Mouse (Mus musculus): ENCODE results near the gene Ripor3. TPM values are rescaled to one million over a fixed set of nuclear protein-coding genes. Genes with fewer than 3 reads are reported as not detected.

The Ripor3 gene
- polyA plus RNA-seq, 1 experiment from 2014 or later = 0.86 TPM

- Histone ChIP-seq H3K27me3 (ENCODE audit: low read depth, poor library complexity, severe bottlenecking) (no peaks in the 10 kb centered on the region), H3K27ac (replicated peaks) (no peak overlapping the region), H3K36me3 (peaks cover 20% of the 10 kb centered on the region), H3K4me1 (peaks cover 9% of the 10 kb centered on the region), H3K9me3 (replicated peaks) (no peaks in the 10 kb centered on the region), H3K4me3 (no peak overlapping the region)
- DNase-seq (ENCODE audit: low spot score) = no peak
- WGBS = 83% methylated on average over 4 of the region's 4 CpGs
Measured at GRCm38 (mm10) chr2:167958843-167959242, 51.6 kb downstream of the Ripor3 start.

- H3K36me3 ChIP-seq = peaks cover 16% of the 10 kb centered on the region
- no peak overlapping the region for H3K27ac ChIP-seq (replicated peaks)
- H3K4me3 ChIP-seq = no peak overlapping the region
- no peak for DNase-seq (ENCODE audit: low spot score)
- H3K27me3 ChIP-seq (ENCODE audit: low read depth, poor library complexity, severe bottlenecking) = no peaks in the 10 kb centered on the region
- WGBS = 92% methylated on average over 5 of the region's 5 CpGs
- no peaks in the 10 kb centered on the region for H3K9me3 ChIP-seq (replicated peaks)
- peaks cover 9% of the 10 kb centered on the region for H3K4me1 ChIP-seq
Measured at GRCm38 (mm10) chr2:167958082-167958788, 52.2 kb downstream of the Ripor3 start.

- no peak overlapping the region for H3K27ac ChIP-seq (replicated peaks)
- no peak overlapping the region for H3K4me3 ChIP-seq
- H3K27me3 ChIP-seq (ENCODE audit: low read depth, poor library complexity, severe bottlenecking) = no peaks in the 10 kb centered on the region
- H3K9me3 ChIP-seq (replicated peaks) = no peaks in the 10 kb centered on the region
- peaks cover 13% of the 10 kb centered on the region for H3K36me3 ChIP-seq
- 80% methylated on average over 1 of the region's 1 CpGs for WGBS
- peaks cover 9% of the 10 kb centered on the region for H3K4me1 ChIP-seq
- DNase-seq (ENCODE audit: low spot score) = no peak
Measured at GRCm38 (mm10) chr2:167957539-167957938, 52.9 kb downstream of the Ripor3 start.

GRCm38 (mm10) chr2:167954928-167955327 is 55.5 kb downstream of the Ripor3 start:
- Histone ChIP-seq H3K27me3 (ENCODE audit: low read depth, poor library complexity, severe bottlenecking) (no peaks in the 10 kb centered on the region), H3K27ac (replicated peaks) (no peak overlapping the region), H3K4me3 (no peak overlapping the region), H3K4me1 (peaks cover 9% of the 10 kb centered on the region), H3K9me3 (replicated peaks) (no peaks in the 10 kb centered on the region), H3K36me3 (peaks cover 13% of the 10 kb centered on the region)
- WGBS = 89% methylated on average over 7 of the region's 7 CpGs
- DNase-seq (ENCODE audit: low spot score) = no peak

GRCm38 (mm10) chr2:167953819-167954218 is 56.6 kb downstream of the Ripor3 start:
- WGBS = 91% methylated on average over 10 of the region's 10 CpGs
- peaks cover 10% of the 10 kb centered on the region for H3K36me3 ChIP-seq
- no peak for DNase-seq (ENCODE audit: low spot score)
- no peak overlapping the region for H3K27ac ChIP-seq (replicated peaks)
- H3K4me3 ChIP-seq = no peak overlapping the region
- no peaks in the 10 kb centered on the region for H3K9me3 ChIP-seq (replicated peaks)
- H3K27me3 ChIP-seq (ENCODE audit: low read depth, poor library complexity, severe bottlenecking) = no peaks in the 10 kb centered on the region
- H3K4me1 ChIP-seq = peaks cover 9% of the 10 kb centered on the region

- no peak for DNase-seq (ENCODE audit: low spot score)
- WGBS = 92% methylated on average over 13 of the region's 13 CpGs
- Histone ChIP-seq H3K9me3 (replicated peaks) (no peaks in the 10 kb centered on the region), H3K4me3 (no peak overlapping the region), H3K36me3 (peaks cover 2% of the 10 kb centered on the region; the same call in 1 of the 2 replicates), H3K4me1 (peaks cover 16% of the 10 kb centered on the region), H3K27me3 (ENCODE audit: low read depth, poor library complexity, severe bottlenecking) (no peaks in the 10 kb centered on the region), H3K27ac (replicated peaks) (no peak overlapping the region)
Measured at GRCm38 (mm10) chr2:167951301-167952211, 58.9 kb downstream of the Ripor3 start.

- WGBS = 85% methylated on average over 6 of the region's 6 CpGs
Measured at GRCm38 (mm10) chr2:167950681-167951080, 59.7 kb downstream of the Ripor3 start.

GRCm38 (mm10) chr2:167949808-167950207 is 60.6 kb downstream of the Ripor3 start:
- H3K27me3 ChIP-seq (ENCODE audit: low read depth, poor library complexity, severe bottlenecking) = no peaks in the 10 kb centered on the region
- no peaks in the 10 kb centered on the region for H3K9me3 ChIP-seq (replicated peaks)
- no peak for DNase-seq (ENCODE audit: low spot score)
- H3K4me3 ChIP-seq = no peak overlapping the region
- no peak overlapping the region for H3K27ac ChIP-seq (replicated peaks)
- 72% methylated on average over 2 of the region's 2 CpGs for WGBS
- H3K4me1 ChIP-seq = peaks cover 26% of the 10 kb centered on the region
- H3K36me3 ChIP-seq = peaks cover 2% of the 10 kb centered on the region; the same call in 1 of the 2 replicates

More at GRCm38 (mm10) chr2:167950681-167951080, 59.7 kb downstream of the Ripor3 start:
- H3K27ac ChIP-seq (replicated peaks) = no peak overlapping the region
- no peaks in the 10 kb centered on the region for H3K9me3 ChIP-seq (replicated peaks)
- DNase-seq (ENCODE audit: low spot score) = no peak
- no peak overlapping the region for H3K4me3 ChIP-seq
- H3K27me3 ChIP-seq (ENCODE audit: low read depth, poor library complexity, severe bottlenecking) = no peaks in the 10 kb centered on the region
- H3K36me3 ChIP-seq = peaks cover 2% of the 10 kb centered on the region; the same call in 1 of the 2 replicates
- H3K4me1 ChIP-seq = peaks cover 17% of the 10 kb centered on the region

- no peaks in the 10 kb centered on the region for H3K9me3 ChIP-seq (replicated peaks)
- no peak overlapping the region for H3K27ac ChIP-seq (replicated peaks)
- no peak for DNase-seq (ENCODE audit: low spot score)
- H3K27me3 ChIP-seq (ENCODE audit: low read depth, poor library complexity, severe bottlenecking) = no peaks in the 10 kb centered on the region
- no peak overlapping the region for H3K4me3 ChIP-seq
- 82% methylated on average over 6 of the region's 6 CpGs for WGBS
- H3K4me1 ChIP-seq = peaks cover 31% of the 10 kb centered on the region
- H3K36me3 ChIP-seq = peaks cover 2% of the 10 kb centered on the region; the same call in 1 of the 2 replicates
Measured at GRCm38 (mm10) chr2:167949250-167949649, 61.2 kb downstream of the Ripor3 start.

GRCm38 (mm10) chr2:167948557-167948956 is 61.9 kb downstream of the Ripor3 start:
- H3K9me3 ChIP-seq (replicated peaks) = no peaks in the 10 kb centered on the region
- no peak overlapping the region for H3K4me3 ChIP-seq
- peaks cover 38% of the 10 kb centered on the region for H3K4me1 ChIP-seq
- no peaks in the 10 kb centered on the region for H3K27me3 ChIP-seq (ENCODE audit: low read depth, poor library complexity, severe bottlenecking)
- WGBS = 91% methylated on average over 13 of the region's 13 CpGs
- no peaks in the 10 kb centered on the region; the same call in 1 of the 2 replicates for H3K36me3 ChIP-seq
- DNase-seq (ENCODE audit: low spot score) = no peak
- 0 out of 2 replicates have a peak overlapping the region, but pooled peaks have one; percentile 9 for H3K27ac ChIP-seq (replicated peaks)

GRCm38 (mm10) chr2:167948047-167948446 is 62.4 kb downstream of the Ripor3 start:
- Histone ChIP-seq H3K27me3 (ENCODE audit: low read depth, poor library complexity, severe bottlenecking) (no peaks in the 10 kb centered on the region), H3K9me3 (replicated peaks) (no peaks in the 10 kb centered on the region), H3K36me3 (no peaks in the 10 kb centered on the region; the same call in 1 of the 2 replicates), H3K4me3 (no peak overlapping the region), H3K4me1 (peaks cover 43% of the 10 kb centered on the region), H3K27ac (replicated peaks) (0 out of 2 replicates have a peak overlapping the region, but pooled peaks have one; percentile 9)
- DNase-seq (ENCODE audit: low spot score) = no peak
- WGBS = 87% methylated on average over 6 of the region's 6 CpGs

- no peak for DNase-seq (ENCODE audit: low spot score)
- H3K9me3 ChIP-seq (replicated peaks) = no peaks in the 10 kb centered on the region
- H3K4me1 ChIP-seq = peaks cover 51% of the 10 kb centered on the region
- no peak overlapping the region for H3K27ac ChIP-seq (replicated peaks)
- H3K4me3 ChIP-seq = no peak overlapping the region
- 81% methylated on average over 3 of the region's 3 CpGs for WGBS
- no peaks in the 10 kb centered on the region for H3K27me3 ChIP-seq (ENCODE audit: low read depth, poor library complexity, severe bottlenecking)
- no peaks in the 10 kb centered on the region; the same call in 1 of the 2 replicates for H3K36me3 ChIP-seq
Measured at GRCm38 (mm10) chr2:167947251-167947650, 63.2 kb downstream of the Ripor3 start.
